Mouse (Mus musculus): ENCODE results near the gene Eif1b. TPM values are rescaled to one million over a fixed set of nuclear protein-coding genes. Genes with fewer than 3 reads are reported as not detected.

Gene Eif1b
- 274 and 279 TPM in 2 replicates for polyA plus RNA-seq (2014; fragmentation: Nextera tagmentation; extraction: Ambion mirVana)

GRCm38 (mm10) chr9:120492010-120492399 is at the start of gene Eif1b:
TSS of gene Eif1b (plus strand) at chr9:120492232.
- Histone ChIP-seq H3K9ac (ENCODE audit: low read depth, low read length) (peak within 1 kb of the TSS; percentile 97), H3K4me2 (replicated peaks; ENCODE audit: low read depth, low read length) (peak within 1 kb of the TSS; percentile 85), H3K4me1 (replicated peaks; ENCODE audit: control insufficient read depth, insufficient read depth, low read length) (peaks cover 8% of the 10 kb centered on the region; the same call in 1 of the 2 replicates), H3K4me3 (ENCODE audit: low read depth, low read length) (peak within 1 kb of the TSS; percentile 78), H3K9me3 (ENCODE audit: control insufficient read depth, low read length) (no peaks in the 10 kb centered on the region), H3K27ac (ENCODE audit: low read depth, low read length) (peak within 1 kb of the TSS; percentile 63), H3K36me3 (ENCODE audit: control insufficient read depth, insufficient read depth, low read length) (0 out of 2 replicates have a peak, but pooled peaks cover 7% of the 10 kb centered on the region), H3K27me3 (ENCODE audit: control insufficient read depth, insufficient read depth, low read length) (no peaks in the 10 kb centered on the region)
- DNase-seq (ENCODE audit: low spot score) (no peak), ATAC-seq (ENCODE audit: low FRiP score) (peak; percentile 52)
- 6% methylated on average over 15 of the region's 19 CpGs for WGBS

GRCm38 (mm10) chr9:120444642-120445041 is 47.4 kb upstream of the Eif1b start:
- no peak overlapping the region for H3K9ac ChIP-seq (ENCODE audit: low read depth, low read length)
- no peak for DNase-seq (ENCODE audit: low spot score)
- no peaks in the 10 kb centered on the region for H3K9me3 ChIP-seq (ENCODE audit: control insufficient read depth, low read length)
- H3K4me2 ChIP-seq (replicated peaks; ENCODE audit: low read depth, low read length), result no peak overlapping the region
- 83% methylated on average over 9 of the region's 9 CpGs for WGBS
- H3K27ac ChIP-seq (ENCODE audit: low read depth, low read length), result no peak overlapping the region
- H3K27me3 ChIP-seq (ENCODE audit: control insufficient read depth, insufficient read depth, low read length), result no peaks in the 10 kb centered on the region
- H3K36me3 ChIP-seq (ENCODE audit: control insufficient read depth, insufficient read depth, low read length), result no peaks in the 10 kb centered on the region
- no peaks in the 10 kb centered on the region for H3K4me1 ChIP-seq (replicated peaks; ENCODE audit: control insufficient read depth, insufficient read depth, low read length)
- no peak for ATAC-seq (ENCODE audit: low FRiP score)
- H3K4me3 ChIP-seq (ENCODE audit: low read depth, low read length), result no peak overlapping the region

- Histone ChIP-seq H3K27ac (ENCODE audit: low read depth, low read length) (no peak overlapping the region), H3K9ac (ENCODE audit: low read depth, low read length) (no peak overlapping the region), H3K36me3 (ENCODE audit: control insufficient read depth, insufficient read depth, low read length) (no peaks in the 10 kb centered on the region), H3K4me1 (replicated peaks; ENCODE audit: control insufficient read depth, insufficient read depth, low read length) (no peaks in the 10 kb centered on the region), H3K9me3 (ENCODE audit: control insufficient read depth, low read length) (no peaks in the 10 kb centered on the region), H3K27me3 (ENCODE audit: control insufficient read depth, insufficient read depth, low read length) (no peaks in the 10 kb centered on the region), H3K4me3 (ENCODE audit: low read depth, low read length) (no peak overlapping the region), H3K4me2 (replicated peaks; ENCODE audit: low read depth, low read length) (no peak overlapping the region)
- DNase-seq (ENCODE audit: low spot score), result no peak
- no peak for ATAC-seq (ENCODE audit: low FRiP score)
- 86% methylated on average over 6 of the region's 6 CpGs for WGBS
Measured at GRCm38 (mm10) chr9:120449696-120450329, 42.2 kb upstream of the Eif1b start.

GRCm38 (mm10) chr9:120455768-120456655 is 36.0 kb upstream of the Eif1b start:
- peak; percentile 68 for DNase-seq (ENCODE audit: low spot score)
- Histone ChIP-seq H3K9me3 (ENCODE audit: control insufficient read depth, low read length) (no peaks in the 10 kb centered on the region), H3K27ac (ENCODE audit: low read depth, low read length) (peak overlapping the region; percentile 47; the same call in 1 of the 2 replicates), H3K36me3 (ENCODE audit: control insufficient read depth, insufficient read depth, low read length) (no peaks in the 10 kb centered on the region), H3K9ac (ENCODE audit: low read depth, low read length) (0 out of 2 replicates have a peak overlapping the region, but pooled peaks have one; percentile 11), H3K4me1 (replicated peaks; ENCODE audit: control insufficient read depth, insufficient read depth, low read length) (no peaks in the 10 kb centered on the region), H3K27me3 (ENCODE audit: control insufficient read depth, insufficient read depth, low read length) (no peaks in the 10 kb centered on the region), H3K4me3 (ENCODE audit: low read depth, low read length) (no peak overlapping the region), H3K4me2 (replicated peaks; ENCODE audit: low read depth, low read length) (no peak overlapping the region)
- WGBS, result 14% methylated on average over 9 of the region's 9 CpGs
- ATAC-seq (ENCODE audit: low FRiP score), result peak; percentile 85

- DNase-seq (ENCODE audit: low spot score), result no peak
- Histone ChIP-seq H3K9me3 (ENCODE audit: control insufficient read depth, low read length) (no peaks in the 10 kb centered on the region), H3K4me3 (ENCODE audit: low read depth, low read length) (no peak overlapping the region), H3K27ac (ENCODE audit: low read depth, low read length) (no peak overlapping the region), H3K4me2 (replicated peaks; ENCODE audit: low read depth, low read length) (no peak overlapping the region), H3K4me1 (replicated peaks; ENCODE audit: control insufficient read depth, insufficient read depth, low read length) (no peaks in the 10 kb centered on the region), H3K9ac (ENCODE audit: low read depth, low read length) (no peak overlapping the region), H3K27me3 (ENCODE audit: control insufficient read depth, insufficient read depth, low read length) (no peaks in the 10 kb centered on the region), H3K36me3 (ENCODE audit: control insufficient read depth, insufficient read depth, low read length) (no peaks in the 10 kb centered on the region)
- ATAC-seq (ENCODE audit: low FRiP score), result no peak
- WGBS, result 89% methylated on average over 1 of the region's 1 CpGs
Measured at GRCm38 (mm10) chr9:120470431-120470830, 21.6 kb upstream of the Eif1b start.

GRCm38 (mm10) chr9:120481644-120482043 is 10.4 kb upstream of the Eif1b start:
- no peak overlapping the region for H3K4me3 ChIP-seq (ENCODE audit: low read depth, low read length)
- no peak overlapping the region for H3K9ac ChIP-seq (ENCODE audit: low read depth, low read length)
- WGBS, result 90% methylated on average over 3 of the region's 3 CpGs
- H3K36me3 ChIP-seq (ENCODE audit: control insufficient read depth, insufficient read depth, low read length), result no peaks in the 10 kb centered on the region
- no peak for DNase-seq (ENCODE audit: low spot score)
- H3K27me3 ChIP-seq (ENCODE audit: control insufficient read depth, insufficient read depth, low read length), result no peaks in the 10 kb centered on the region
- no peak for ATAC-seq (ENCODE audit: low FRiP score)
- no peak overlapping the region for H3K4me2 ChIP-seq (replicated peaks; ENCODE audit: low read depth, low read length)
- H3K9me3 ChIP-seq (ENCODE audit: control insufficient read depth, low read length), result no peaks in the 10 kb centered on the region
- H3K4me1 ChIP-seq (replicated peaks; ENCODE audit: control insufficient read depth, insufficient read depth, low read length), result no peaks in the 10 kb centered on the region
- H3K27ac ChIP-seq (ENCODE audit: low read depth, low read length), result no peak overlapping the region

GRCm38 (mm10) chr9:120482382-120482781 is 9.7 kb upstream of the Eif1b start:
- H3K36me3 ChIP-seq (ENCODE audit: control insufficient read depth, insufficient read depth, low read length), result no peaks in the 10 kb centered on the region
- H3K4me3 ChIP-seq (ENCODE audit: low read depth, low read length), result no peak overlapping the region
- no peak overlapping the region for H3K9ac ChIP-seq (ENCODE audit: low read depth, low read length)
- no peak overlapping the region for H3K27ac ChIP-seq (ENCODE audit: low read depth, low read length)
- no peaks in the 10 kb centered on the region for H3K9me3 ChIP-seq (ENCODE audit: control insufficient read depth, low read length)
- H3K4me1 ChIP-seq (replicated peaks; ENCODE audit: control insufficient read depth, insufficient read depth, low read length), result no peaks in the 10 kb centered on the region
- H3K27me3 ChIP-seq (ENCODE audit: control insufficient read depth, insufficient read depth, low read length), result no peaks in the 10 kb centered on the region
- H3K4me2 ChIP-seq (replicated peaks; ENCODE audit: low read depth, low read length), result no peak overlapping the region
- WGBS, result 99% methylated on average over 4 of the region's 4 CpGs
- DNase-seq (ENCODE audit: low spot score) (no peak), ATAC-seq (ENCODE audit: low FRiP score) (no peak)

GRCm38 (mm10) chr9:120483101-120483500 is 8.9 kb upstream of the Eif1b start:
- no peak overlapping the region for H3K27ac ChIP-seq (ENCODE audit: low read depth, low read length)
- ATAC-seq (ENCODE audit: low FRiP score) (no peak), DNase-seq (ENCODE audit: low spot score) (no peak)
- WGBS, result 90% methylated on average over 8 of the region's 8 CpGs
- H3K4me2 ChIP-seq (replicated peaks; ENCODE audit: low read depth, low read length), result no peak overlapping the region
- H3K4me1 ChIP-seq (replicated peaks; ENCODE audit: control insufficient read depth, insufficient read depth, low read length), result no peaks in the 10 kb centered on the region
- H3K36me3 ChIP-seq (ENCODE audit: control insufficient read depth, insufficient read depth, low read length), result no peaks in the 10 kb centered on the region
- no peaks in the 10 kb centered on the region for H3K27me3 ChIP-seq (ENCODE audit: control insufficient read depth, insufficient read depth, low read length)
- H3K9me3 ChIP-seq (ENCODE audit: control insufficient read depth, low read length), result no peaks in the 10 kb centered on the region
- H3K9ac ChIP-seq (ENCODE audit: low read depth, low read length), result no peak overlapping the region
- H3K4me3 ChIP-seq (ENCODE audit: low read depth, low read length), result no peak overlapping the region
